8 mouse cellular contexts compared by ENCODE assay signal in genomic region chr2:125122624-125123476, GRCm38 (mm10). TPM values are rescaled to one million over a fixed set of nuclear protein-coding genes. Genes with fewer than 3 reads are reported as not detected.
DNase-seq lines count a peak whose midpoint lies in the region; ATAC-seq lines count a peak whose summit lies in the region.

No protein-coding gene starts in this region.

- H3K27ac ChIP-seq in heart, embryonic 15.5 days, result peak overlapping the region; percentile 85
- peak overlapping the region; percentile 85 for H3K27ac ChIP-seq in liver, embryonic 11.5 days (ENCODE audit: low read depth, low read length)

- H3K4me3 ChIP-seq in heart, embryonic 15.5 days, result peak overlapping the region; percentile 85
- peak overlapping the region; percentile 85 for H3K4me3 ChIP-seq in liver, embryonic 11.5 days (ENCODE audit: low read depth, low read length)

- no peaks in the 10 kb centered on the region for H3K9me3 ChIP-seq in heart, embryonic 15.5 days (replicated peaks)
- H3K9me3 ChIP-seq in liver, embryonic 11.5 days (ENCODE audit: control insufficient read depth, low read length), result no peaks in the 10 kb centered on the region

- peak overlapping the region; percentile 69 for H3K4me2 ChIP-seq in heart, embryonic 15.5 days
- H3K4me2 ChIP-seq in liver, embryonic 11.5 days, result peak overlapping the region; percentile 87

- peak overlapping the region; percentile 93 for H3K9ac ChIP-seq in heart, embryonic 15.5 days
- peak overlapping the region; percentile 95 for H3K9ac ChIP-seq in liver, embryonic 11.5 days (ENCODE audit: low read depth, low read length)

- peaks cover 28% of the 10 kb centered on the region for H3K4me1 ChIP-seq in heart, embryonic 15.5 days (replicated peaks)
- peaks cover 28% of the 10 kb centered on the region for H3K4me1 ChIP-seq in liver, embryonic 11.5 days (replicated peaks; ENCODE audit: control insufficient read depth, insufficient read depth, low read length)

- peak; percentile 62 for ATAC-seq in erythroid progenitor cell, adult 5-6 weeks (replicated peaks; ENCODE audit: low FRiP score, poor library complexity, severe bottlenecking)
- peak; percentile 76 for ATAC-seq in heart, embryonic 15.5 days (replicated peaks; ENCODE audit: insufficient number of reproducible peaks, insufficient read depth, low FRiP score, low read depth)
- peak; percentile 67 for ATAC-seq in liver, embryonic 11.5 days (replicated peaks; ENCODE audit: low FRiP score)
- 0 out of 2 replicates have a peak, but pooled peaks have one; percentile 41 for ATAC-seq in monocyte, adult 5-6 weeks (replicated peaks; ENCODE audit: insufficient number of reproducible peaks, low FRiP score, low TSS enrichment, poor library complexity, severe bottlenecking)

- no peaks in the 10 kb centered on the region for H3K27me3 ChIP-seq in heart, embryonic 15.5 days
- H3K27me3 ChIP-seq in liver, embryonic 11.5 days (replicated peaks; ENCODE audit: control insufficient read depth, insufficient read depth, low read length), result no peaks in the 10 kb centered on the region

- H3K36me3 ChIP-seq in heart, embryonic 15.5 days, result no peaks in the 10 kb centered on the region
- no peaks in the 10 kb centered on the region for H3K36me3 ChIP-seq in liver, embryonic 11.5 days (ENCODE audit: control insufficient read depth, insufficient read depth, low read length)

- DNase-seq in CD4-positive helper T cell, adult 2 months (ENCODE audit: low read depth, low spot score), result peak; percentile 70
- peak; percentile 36 for DNase-seq in brain, embryonic 18.5 days (ENCODE audit: low read depth, low spot score)
- DNase-seq in kidney, postnatal 10 days, result peak; percentile 60
- DNase-seq in liver, embryonic 11.5 days (ENCODE audit: low spot score), result peak; percentile 59
- DNase-seq in spleen, postnatal 14 days (ENCODE audit: low spot score in 2 of 2), result peak; percentile 21 to 38

- WGBS in heart, embryonic 15.5 days, result under 1% methylated on average over 44 of the region's 59 CpGs
- under 1% methylated on average over 45 of the region's 59 CpGs for WGBS in liver, embryonic 11.5 days

RNA-seq across cellular contexts. Expression of gene Myef2, which starts 0.6 kb away (rescaled TPM):
- 109 and 129 TPM in 2 replicates for total RNA-seq in erythroid progenitor cell, adult 5-6 weeks (2015; ENCODE audit: low replicate concordance)
- 185 and 209 TPM in 2 replicates for total RNA-seq in erythroid progenitor cell, adult 5-6 weeks (2017; ENCODE audit: low replicate concordance)
- polyA plus RNA-seq in heart, embryonic 15.5 days (2015; fragmentation: Nextera tagmentation; extraction: Ambion mirVana), result 51.3 and 53.1 TPM in 2 replicates
- polyA plus RNA-seq in liver, embryonic 11.5 days (2014; fragmentation: Nextera tagmentation; extraction: Ambion mirVana), result 75.9 and 76.9 TPM in 2 replicates
- total RNA-seq in monocyte, adult 5-6 weeks (2017), result 16.6 to 38.3 TPM (median 31.8 TPM) in 3 replicates

RNA-seq across cellular contexts. Expression of gene Ctxn2, which starts 13.6 kb away (rescaled TPM):
- total RNA-seq in erythroid progenitor cell, adult 5-6 weeks (2015; ENCODE audit: low replicate concordance), result not detected in 2 replicates
- not detected in 2 replicates for total RNA-seq in erythroid progenitor cell, adult 5-6 weeks (2017; ENCODE audit: low replicate concordance)
- not detected in 2 replicates for polyA plus RNA-seq in heart, embryonic 15.5 days (2015; fragmentation: Nextera tagmentation; extraction: Ambion mirVana)
- not detected in 2 replicates for polyA plus RNA-seq in liver, embryonic 11.5 days (2014; fragmentation: Nextera tagmentation; extraction: Ambion mirVana)
- total RNA-seq in monocyte, adult 5-6 weeks (2017), result not detected in 3 replicates

RNA-seq across cellular contexts. Expression of gene Slc12a1, which starts 29.5 kb away (rescaled TPM):
- not detected in 2 replicates for total RNA-seq in erythroid progenitor cell, adult 5-6 weeks (2015; ENCODE audit: low replicate concordance)
- total RNA-seq in erythroid progenitor cell, adult 5-6 weeks (2017; ENCODE audit: low replicate concordance), result not detected in 2 replicates
- not detected in 2 replicates for polyA plus RNA-seq in heart, embryonic 15.5 days (2015; fragmentation: Nextera tagmentation; extraction: Ambion mirVana)
- not detected in 2 replicates for polyA plus RNA-seq in liver, embryonic 11.5 days (2014; fragmentation: Nextera tagmentation; extraction: Ambion mirVana)
- total RNA-seq in monocyte, adult 5-6 weeks (2017), result not detected in 3 replicates

RNA-seq across cellular contexts. Expression of gene Slc24a5, which starts 54.9 kb away (rescaled TPM):
- not detected in 2 replicates for total RNA-seq in erythroid progenitor cell, adult 5-6 weeks (2015; ENCODE audit: low replicate concordance)
- 0.53 and 6.8 TPM in 2 replicates for total RNA-seq in erythroid progenitor cell, adult 5-6 weeks (2017; ENCODE audit: low replicate concordance)
- 1.2 and 1.4 TPM in 2 replicates for polyA plus RNA-seq in heart, embryonic 15.5 days (2015; fragmentation: Nextera tagmentation; extraction: Ambion mirVana)
- polyA plus RNA-seq in liver, embryonic 11.5 days (2014; fragmentation: Nextera tagmentation; extraction: Ambion mirVana), result 17.1 TPM in 2 replicates
- 0.49 to 0.86 TPM in 2 of 3 replicates, not detected in the other for total RNA-seq in monocyte, adult 5-6 weeks (2017)

Comparison
In these comparisons a context has a peak if more than half of its experiments do, and no peak if none do; other contexts are left out.
1. Peak in every context shown above with its lines: DNase-seq, ATAC-seq, H3K4me3 ChIP-seq and H3K27ac ChIP-seq.